17 mouse cellular contexts compared by ENCODE assay signal in genomic region chr14:116651897-116652296, GRCm38 (mm10).
"Had no signal": no experiment of that assay in that cellular context is flagged by ENCODE, and none has a peak within 500 bp of the region (broad histone marks: within the 10 kb centered on the region; RNA-seq: fewer than 3 reads in every experiment).

No protein-coding gene starts in this region.

- ATAC-seq: hindbrain, embryonic 16.5 days; intestine, embryonic 16.5 days had no signal

- DNase-seq: gastrocnemius, adult 2 months; gastrocnemius, postnatal 10 days; gastrocnemius, postnatal 25 days; heart, adult 2 months; heart, postnatal 10 days; heart, postnatal 4 days; kidney, adult 11 months; kidney, adult 2 months; kidney, adult 9 months; kidney, postnatal 14 days; kidney, postnatal 36 days; layer of hippocampus, adult 9-11 months; layer of hippocampus, postnatal 36 days; liver; liver, embryonic 13.5 days had no signal
